Mouse (Mus musculus) kidney, embryonic 16.5 days (tissue): ENCODE measurements at regions not wholly inside any gene's neighbourhood (a gene's known extent, or its start where the extent isn't known, plus 50 kb on each side); places are given as distances from the start of the nearest gene placed in this dataset.

Source experiments
- ATAC-seq: fragments of 200-750 bp; cut with Nextera tagmentation; 2 replicates; pipeline ENCODE4 v1.8.0; 2017; ENCODE audit warnings: moderate TSS enrichment; ENCODE audit not compliant: low FRiP score, low TSS enrichment
- H3K27ac ChIP-seq: fragments of 300-500 bp; sonication (generic); 2 replicates; pipeline ENCODE4 v1.5.1; 2014; ENCODE audit warnings: low read length
- H3K27me3 ChIP-seq: fragments of 300-500 bp; sonication (generic); 2 replicates; pipeline ENCODE4 v1.6.1; 2014; ENCODE audit warnings: low read length, control low read depth, mixed read lengths; ENCODE audit not compliant: insufficient read depth
- H3K36me3 ChIP-seq: fragments of 300-500 bp; sonication (generic); 2 replicates; pipeline ENCODE4 v1.6.1; 2014; ENCODE audit warnings: low read length, control low read depth, mixed read lengths; ENCODE audit not compliant: insufficient read depth
- H3K4me1 ChIP-seq: fragments of 300-500 bp; sonication (generic); 2 replicates; pipeline ENCODE4 v1.6.1; 2014; ENCODE audit warnings: low read length, control low read depth, mixed read lengths; ENCODE audit not compliant: insufficient read depth
- H3K4me2 ChIP-seq: fragments of 300-500 bp; sonication (generic); replicated peaks from 2 replicates; pipeline ENCODE4 v1.6.1; 2014; ENCODE audit warnings: low read depth, low read length
- H3K4me3 ChIP-seq: fragments of 300-500 bp; sonication (generic); 2 replicates; pipeline ENCODE4 v1.5.1; 2014; ENCODE audit warnings: mild to moderate bottlenecking, low read length
- H3K9ac ChIP-seq: fragments of 300-500 bp; sonication (generic); replicated peaks from 2 replicates; pipeline ENCODE4 v1.6.1; 2014; ENCODE audit warnings: low read length
- H3K9me3 ChIP-seq: fragments of 300-500 bp; sonication (generic); 2 replicates; pipeline ENCODE4 v1.6.1; 2016; ENCODE audit warnings: low read length, control low read depth
- WGBS: fragments of 180-500 bp; shearing (Covaris S2); extraction: QIAGEN DNeasy Blood & Tissue Kit; methylation state at CpG from one replicate; pipeline ENCODE4 v1.1.7; 2014; 5-methylcytosine and 5-hydroxymethylcytosine counted together

- H3K27me3 ChIP-seq, result no peaks in the 10 kb centered on the region
- H3K4me3 ChIP-seq, result no peak overlapping the region
- no peaks in the 10 kb centered on the region for H3K4me1 ChIP-seq
- no peaks in the 10 kb centered on the region for H3K9me3 ChIP-seq
- H3K4me2 ChIP-seq, result no peak overlapping the region
- no peak for ATAC-seq
- H3K9ac ChIP-seq, result no peak overlapping the region
- 87% methylated on average over 4 of the region's 4 CpGs for WGBS
- H3K36me3 ChIP-seq, result no peaks in the 10 kb centered on the region
- H3K27ac ChIP-seq, result no peak overlapping the region
These were observed 765.0 kb upstream of the Alcam start for GRCm38 (mm10) chr16:53218886-53219285.

DNA sequence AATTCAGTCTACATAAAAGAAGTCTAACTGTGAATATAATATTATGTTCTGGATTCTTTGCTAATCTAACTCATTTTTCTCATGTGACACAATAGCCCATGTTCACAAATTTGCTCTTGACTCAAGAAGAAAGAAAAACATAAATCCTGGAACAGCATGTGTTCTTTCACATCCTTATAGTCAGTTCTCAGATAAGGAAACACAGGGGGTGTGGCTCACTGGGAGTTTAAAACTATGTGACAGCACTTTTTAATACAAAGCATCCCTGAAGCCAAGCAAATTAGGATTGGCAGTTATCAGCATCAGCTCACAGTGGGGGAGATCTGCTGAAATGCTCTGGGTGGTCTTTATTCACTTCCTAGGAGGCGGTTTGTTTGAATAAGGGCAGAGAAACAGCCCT, 747.6 kb upstream of the Alcam start:
- no peak overlapping the region for H3K4me2 ChIP-seq
- H3K27ac ChIP-seq, result no peak overlapping the region
- 69% methylated on average over 1 of the region's 1 CpGs for WGBS
- no peaks in the 10 kb centered on the region for H3K4me1 ChIP-seq
- no peaks in the 10 kb centered on the region for H3K9me3 ChIP-seq
- H3K4me3 ChIP-seq, result no peak overlapping the region
- no peak for ATAC-seq
- H3K27me3 ChIP-seq, result no peaks in the 10 kb centered on the region
- H3K9ac ChIP-seq, result no peak overlapping the region
- no peaks in the 10 kb centered on the region for H3K36me3 ChIP-seq

GRCm38 (mm10) chr16:53186444-53186843, 732.6 kb upstream of the Alcam start:
- no peaks in the 10 kb centered on the region for H3K4me1 ChIP-seq
- H3K9ac ChIP-seq, result no peak overlapping the region
- H3K9me3 ChIP-seq, result no peaks in the 10 kb centered on the region
- no peaks in the 10 kb centered on the region for H3K36me3 ChIP-seq
- H3K4me3 ChIP-seq, result no peak overlapping the region
- peak; percentile 27; the same call in 1 of the 2 replicates for ATAC-seq
- H3K4me2 ChIP-seq, result no peak overlapping the region
- no peaks in the 10 kb centered on the region for H3K27me3 ChIP-seq
- H3K27ac ChIP-seq, result no peak overlapping the region
- 42% methylated on average over 3 of the region's 3 CpGs for WGBS

GRCm38 (mm10) chr16:53156352-53156751, 702.5 kb upstream of the Alcam start:
- no peak overlapping the region for H3K9ac ChIP-seq
- H3K4me3 ChIP-seq, result no peak overlapping the region
- H3K9me3 ChIP-seq, result no peaks in the 10 kb centered on the region
- H3K27ac ChIP-seq, result no peak overlapping the region
- H3K4me2 ChIP-seq, result no peak overlapping the region
- no peaks in the 10 kb centered on the region for H3K27me3 ChIP-seq
- no peak for ATAC-seq
- H3K36me3 ChIP-seq, result no peaks in the 10 kb centered on the region
- no peaks in the 10 kb centered on the region for H3K4me1 ChIP-seq

GRCm38 (mm10) chr16:53130677-53131076, 676.8 kb upstream of the Alcam start:
- Histone ChIP-seq H3K4me2 (no peak overlapping the region), H3K9me3 (no peaks in the 10 kb centered on the region), H3K4me1 (no peaks in the 10 kb centered on the region), H3K27ac (peak overlapping the region; percentile 54; the same call in 1 of the 2 replicates), H3K9ac (no peak overlapping the region), H3K27me3 (no peaks in the 10 kb centered on the region), H3K36me3 (no peaks in the 10 kb centered on the region), H3K4me3 (no peak overlapping the region)
- WGBS, result 43% methylated on average over 2 of the region's 2 CpGs
- ATAC-seq, result peak; percentile 73; the same call in 1 of the 2 replicates

GRCm38 (mm10) chr16:53108726-53109125, 654.9 kb upstream of the Alcam start:
- no peaks in the 10 kb centered on the region for H3K36me3 ChIP-seq
- no peak overlapping the region for H3K9ac ChIP-seq
- H3K4me2 ChIP-seq, result no peak overlapping the region
- H3K4me1 ChIP-seq, result no peaks in the 10 kb centered on the region
- H3K4me3 ChIP-seq, result no peak overlapping the region
- no peak for ATAC-seq
- no peak overlapping the region for H3K27ac ChIP-seq
- H3K27me3 ChIP-seq, result no peaks in the 10 kb centered on the region
- no peaks in the 10 kb centered on the region for H3K9me3 ChIP-seq
- 66% methylated on average over 3 of the region's 3 CpGs for WGBS

DNA sequence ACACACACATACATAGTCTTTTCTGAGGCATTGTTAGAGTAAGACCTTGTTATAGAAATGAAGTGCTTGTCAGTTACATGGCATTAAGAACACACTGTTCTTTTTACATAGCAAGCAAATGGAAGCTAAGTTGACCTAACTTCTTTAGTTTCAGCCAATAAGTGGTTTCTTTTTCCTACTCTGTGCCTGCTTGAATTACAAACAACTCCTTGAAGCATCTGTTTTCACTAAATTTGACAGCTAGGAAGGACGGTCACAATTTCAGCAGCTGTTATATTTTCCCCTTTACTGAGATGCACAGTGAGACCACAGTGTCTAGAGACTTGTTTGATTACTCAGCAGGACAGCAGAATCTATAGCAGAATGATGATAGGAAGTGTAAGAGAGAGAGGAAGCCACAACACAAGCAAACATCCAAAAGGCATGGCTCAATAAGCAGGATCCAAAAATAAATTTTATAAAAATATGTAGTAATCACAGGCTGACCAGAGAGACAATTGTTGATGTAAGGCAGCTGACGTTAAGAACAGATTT, 641.6 kb upstream of the Alcam start:
- Histone ChIP-seq H3K9ac (no peak overlapping the region), H3K27me3 (no peaks in the 10 kb centered on the region), H3K4me2 (no peak overlapping the region), H3K4me1 (no peaks in the 10 kb centered on the region), H3K27ac (no peak overlapping the region), H3K4me3 (no peak overlapping the region), H3K36me3 (no peaks in the 10 kb centered on the region), H3K9me3 (no peaks in the 10 kb centered on the region)
- peak; percentile 69; the same call in 1 of the 2 replicates for ATAC-seq
- 36% methylated on average over 2 of the region's 2 CpGs for WGBS

DNA sequence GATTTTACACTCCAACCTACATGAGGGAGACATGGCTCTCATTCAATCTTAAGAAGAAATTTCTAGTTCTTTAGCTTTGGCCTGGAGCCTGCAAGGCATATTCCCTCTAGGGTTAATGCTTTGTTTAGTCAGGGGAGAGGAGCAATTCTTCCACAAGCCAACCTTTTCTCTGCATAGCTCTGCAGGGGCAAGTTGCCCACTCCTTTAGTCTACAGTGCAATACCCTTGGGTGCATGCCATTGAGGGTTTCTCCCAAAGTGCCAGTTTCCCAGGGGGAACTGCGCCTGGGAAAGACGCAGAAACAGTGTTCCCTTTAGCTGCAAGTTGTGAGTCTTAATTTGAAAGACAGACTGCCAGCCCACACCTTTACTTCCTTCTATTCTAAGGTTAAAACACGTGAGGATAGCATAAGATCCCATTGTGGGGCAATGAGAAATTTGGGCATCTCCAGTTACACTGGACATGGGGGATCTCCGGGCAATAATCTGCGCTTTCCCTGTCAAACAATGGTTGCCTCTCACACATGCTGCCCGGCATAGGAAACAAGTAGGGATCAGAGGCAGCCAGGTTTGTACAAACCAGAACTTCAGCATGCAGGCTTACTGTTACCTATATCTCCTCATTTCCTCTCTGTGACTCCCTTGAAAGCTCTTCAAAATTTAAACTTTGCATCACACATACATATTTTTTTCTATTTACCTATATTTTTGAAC, 620.1 kb upstream of the Alcam start:
- no peak overlapping the region for H3K4me3 ChIP-seq
- 70% methylated on average over 6 of the region's 6 CpGs for WGBS
- no peaks in the 10 kb centered on the region for H3K9me3 ChIP-seq
- H3K4me1 ChIP-seq, result no peaks in the 10 kb centered on the region
- H3K9ac ChIP-seq, result no peak overlapping the region
- no peak overlapping the region for H3K27ac ChIP-seq
- H3K27me3 ChIP-seq, result no peaks in the 10 kb centered on the region
- no peaks in the 10 kb centered on the region for H3K36me3 ChIP-seq
- no peak for ATAC-seq
- no peak overlapping the region for H3K4me2 ChIP-seq

GRCm38 (mm10) chr16:53071887-53072682, 618.2 kb upstream of the Alcam start:
- Histone ChIP-seq H3K27me3 (no peaks in the 10 kb centered on the region), H3K9ac (no peak overlapping the region), H3K36me3 (no peaks in the 10 kb centered on the region), H3K4me1 (no peaks in the 10 kb centered on the region), H3K4me2 (no peak overlapping the region), H3K9me3 (no peaks in the 10 kb centered on the region), H3K4me3 (no peak overlapping the region), H3K27ac (no peak overlapping the region)
- ATAC-seq, result peak; percentile 70; the same call in 1 of the 2 replicates
- 81% methylated on average over 9 of the region's 9 CpGs for WGBS

GRCm38 (mm10) chr16:53064151-53064550, 610.3 kb upstream of the Alcam start:
- Histone ChIP-seq H3K27ac (no peak overlapping the region), H3K9ac (no peak overlapping the region), H3K4me1 (no peaks in the 10 kb centered on the region), H3K27me3 (no peaks in the 10 kb centered on the region), H3K9me3 (no peaks in the 10 kb centered on the region), H3K36me3 (no peaks in the 10 kb centered on the region), H3K4me2 (no peak overlapping the region), H3K4me3 (no peak overlapping the region)
- ATAC-seq, result no peak
- 76% methylated on average over 3 of the region's 3 CpGs for WGBS
